Mouse (Mus musculus) brain, embryonic 14.5 days (tissue): Measurements from ENCODE around the gene Lnpep. TPM values are rescaled to one million over a fixed set of nuclear protein-coding genes. Genes with fewer than 3 reads are reported as not detected.

Experiments
- DNase-seq: peaks from one replicate; pipeline ENCODE4 v3.0.0-alpha.2; 2011; ENCODE audit warnings: low read depth
- CTCF ChIP-seq: fragments of 200-500 bp; IDR thresholded peaks from 2 replicates; pipeline ENCODE4 v1.5.1; 2012; ENCODE audit warnings: inconsistent platforms, mild to moderate bottlenecking, moderate library complexity, borderline replicate concordance; ENCODE audit not compliant: insufficient read depth, insufficient read length; ENCODE audit errors: extremely low read depth
- POLR2A ChIP-seq: fragments of 200-500 bp; IDR thresholded peaks from 2 replicates; pipeline ENCODE4 v1.6.1; 2012; ENCODE audit warnings: mild to moderate bottlenecking, inconsistent platforms, borderline replicate concordance; ENCODE audit not compliant: poor library complexity, insufficient read depth, insufficient read length, severe bottlenecking; ENCODE audit errors: extremely low read depth
- polyA plus RNA-seq: library from polyadenylated mRNA; depleted of rRNA; stranded (reverse); fragments of >200 nt; gene quantifications from 2 replicates; pipeline ENCODE4 v1.2.3, GENCODE M21; 2012

Lnpep gene
- polyA plus RNA-seq, 1 experiment: 12.9 TPM

- TF ChIP-seq CTCF (no peak), POLR2A (no peak)
- peak; percentile 59 for DNase-seq
Observed at GRCm38 (mm10) chr17:17608416-17608988, 16.3 kb downstream of the Lnpep start.

- no peak for DNase-seq
- TF ChIP-seq CTCF (no peak), POLR2A (no peak)
Observed at GRCm38 (mm10) chr17:17604554-17604953, 20.3 kb downstream of the Lnpep start.

- no peak for DNase-seq
- TF ChIP-seq CTCF: no peak
- TF ChIP-seq POLR2A: no peak
Observed at GRCm38 (mm10) chr17:17603609-17604008, 21.2 kb downstream of the Lnpep start.

- DNase-seq: peak; percentile 27
- TF ChIP-seq POLR2A (no peak), CTCF (no peak)
Observed at GRCm38 (mm10) chr17:17602786-17603185, 22.1 kb downstream of the Lnpep start.

- no peak for TF ChIP-seq POLR2A
- peak; percentile 85 for DNase-seq
Observed at GRCm38 (mm10) chr17:17602330-17602729, 22.5 kb downstream of the Lnpep start.

GRCm38 (mm10) chr17:17600804-17601252, 24.0 kb downstream of the Lnpep start:
- no peak for TF ChIP-seq CTCF
- TF ChIP-seq POLR2A: no peak
- peak; percentile 93 for DNase-seq

- no peak for TF ChIP-seq CTCF
- TF ChIP-seq POLR2A: no peak
- no peak for DNase-seq
Observed at GRCm38 (mm10) chr17:17600001-17600400, 24.8 kb downstream of the Lnpep start.

- DNase-seq: no peak
- TF ChIP-seq CTCF (no peak), POLR2A (no peak)
Observed at GRCm38 (mm10) chr17:17598355-17598754, 26.5 kb downstream of the Lnpep start.

GRCm38 (mm10) chr17:17592926-17593325, 31.9 kb downstream of the Lnpep start:
- peak; percentile 15 for DNase-seq
- no peak for TF ChIP-seq CTCF

- no peak for DNase-seq
- TF ChIP-seq POLR2A (no peak), CTCF (no peak)
Observed at GRCm38 (mm10) chr17:17587333-17588047, 37.4 kb downstream of the Lnpep start.

GRCm38 (mm10) chr17:17585115-17585514, 39.7 kb downstream of the Lnpep start:
- DNase-seq: no peak
- TF ChIP-seq CTCF (no peak), POLR2A (no peak)

GRCm38 (mm10) chr17:17583896-17584295, 41.0 kb downstream of the Lnpep start:
- DNase-seq: no peak
- TF ChIP-seq POLR2A (no peak), CTCF (no peak)
